Mouse (Mus musculus) limb, embryonic 14.5 days (tissue): ENCODE measurements at regions not wholly inside any gene's neighbourhood (a gene's known extent, or its start where the extent isn't known, plus 50 kb on each side); places are given as distances from the start of the nearest gene placed in this dataset.

Experiments used
- ATAC-seq: fragments of 200-750 bp; cut with Nextera tagmentation; 2 replicates; pipeline ENCODE4 v1.8.0; 2017; ENCODE audit warnings: low read depth, moderate number of reproducible peaks, moderate TSS enrichment; ENCODE audit not compliant: low FRiP score
- DNase-seq: peaks from one replicate; pipeline ENCODE4 v3.0.0-alpha.2; 2015; ENCODE audit warnings: low spot score
- H3K27ac ChIP-seq: fragments of 300-500 bp; sonication (generic); replicated peaks from 2 replicates; pipeline ENCODE4 v1.5.1; 2014; ENCODE audit warnings: low read depth, mild to moderate bottlenecking, low read length, moderate library complexity, mixed read lengths
- H3K27me3 ChIP-seq: fragments of 300-500 bp; sonication (generic); 2 replicates; pipeline ENCODE4 v1.6.1; 2014; ENCODE audit warnings: low read length, mixed read lengths; ENCODE audit not compliant: control insufficient read depth, insufficient read depth
- H3K36me3 ChIP-seq: fragments of 300-500 bp; sonication (generic); 2 replicates; pipeline ENCODE4 v1.6.1; 2014; ENCODE audit warnings: mild to moderate bottlenecking, low read length, moderate library complexity, mixed read lengths; ENCODE audit not compliant: control insufficient read depth, insufficient read depth
- H3K4me1 ChIP-seq: fragments of 300-500 bp; sonication (generic); 2 replicates; pipeline ENCODE4 v1.6.1; 2014; ENCODE audit warnings: antibody characterized with exemption, low read length, mixed read lengths; ENCODE audit not compliant: control insufficient read depth, insufficient read depth
- H3K4me2 ChIP-seq: fragments of 300-500 bp; sonication (generic); replicated peaks from 2 replicates; pipeline ENCODE4 v1.6.1; 2014; ENCODE audit warnings: low read depth, mild to moderate bottlenecking, low read length, moderate library complexity; ENCODE audit not compliant: severe bottlenecking
- H3K4me3 ChIP-seq: fragments of 300-500 bp; sonication (generic); replicated peaks from 2 replicates; pipeline ENCODE4 v1.5.1; 2014; ENCODE audit warnings: low read length
- H3K9ac ChIP-seq: fragments of 300-500 bp; sonication (generic); 2 replicates; pipeline ENCODE4 v1.6.1; 2014; ENCODE audit warnings: mild to moderate bottlenecking, low read depth, low read length, moderate library complexity; ENCODE audit not compliant: severe bottlenecking
- H3K9me3 ChIP-seq: fragments of 300-500 bp; sonication (generic); 2 replicates; pipeline ENCODE4 v1.6.1; 2016; ENCODE audit warnings: low read length; ENCODE audit not compliant: control insufficient read depth
- POLR2A ChIP-seq: fragments of 200-500 bp; IDR thresholded peaks from 2 replicates; pipeline ENCODE4 v1.8.0; 2012; ENCODE audit warnings: inconsistent platforms, mild to moderate bottlenecking, moderate library complexity, borderline replicate concordance; ENCODE audit not compliant: insufficient read depth, insufficient read length; ENCODE audit errors: extremely low read depth
- WGBS: fragments of 180-500 bp; shearing (Covaris S2); extraction: QIAGEN DNeasy Blood & Tissue Kit; methylation state at CpG from one replicate; pipeline ENCODE4 v1.1.7; 2014; 5-methylcytosine and 5-hydroxymethylcytosine counted together

DNA sequence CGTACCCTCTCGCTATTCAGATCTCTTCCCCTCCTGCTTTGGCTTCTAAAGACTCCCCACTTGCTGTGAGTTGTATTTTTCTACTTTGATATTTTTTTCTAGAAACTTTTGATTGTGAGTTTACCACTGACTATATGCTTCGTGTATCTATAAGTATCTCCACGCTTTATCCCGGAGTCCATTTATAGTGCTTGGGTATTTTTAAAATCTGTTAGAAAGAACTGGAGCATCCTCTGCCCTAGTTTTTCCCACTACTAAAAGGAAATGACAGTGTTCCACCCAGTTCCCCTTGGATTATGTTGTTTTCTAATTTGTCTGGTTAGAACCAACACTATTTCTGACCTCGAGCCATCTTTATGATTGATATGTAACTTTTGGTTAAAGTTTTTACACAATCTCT is 142.7 kb upstream of the Ctso start:
- Histone ChIP-seq H3K9ac (no peak overlapping the region), H3K36me3 (no peaks in the 10 kb centered on the region), H3K4me3 (no peak overlapping the region), H3K4me2 (no peak overlapping the region), H3K4me1 (no peaks in the 10 kb centered on the region), H3K27ac (no peak overlapping the region), H3K9me3 (no peaks in the 10 kb centered on the region), H3K27me3 (no peaks in the 10 kb centered on the region)
- no peak for TF ChIP-seq POLR2A
- ATAC-seq: no peak
- no peak for DNase-seq
- WGBS: 91% methylated on average over 6 of the region's 6 CpGs

- DNase-seq (no peak), ATAC-seq (no peak)
- no peak overlapping the region for H3K4me3 ChIP-seq
- no peak for TF ChIP-seq POLR2A
- no peak overlapping the region for H3K9ac ChIP-seq
- H3K27ac ChIP-seq: no peak overlapping the region
- no peaks in the 10 kb centered on the region for H3K27me3 ChIP-seq
- no peaks in the 10 kb centered on the region for H3K9me3 ChIP-seq
- 46% methylated on average over 2 of the region's 2 CpGs for WGBS
- no peaks in the 10 kb centered on the region for H3K36me3 ChIP-seq
- peaks cover 11% of the 10 kb centered on the region; the same call in 1 of the 2 replicates for H3K4me1 ChIP-seq
- no peak overlapping the region for H3K4me2 ChIP-seq
Measured at GRCm38 (mm10) chr3:81802096-81802495, 130.3 kb upstream of the Ctso start.

GRCm38 (mm10) chr3:81805745-81806144 is 126.7 kb upstream of the Ctso start:
- no peak for DNase-seq
- H3K27me3 ChIP-seq: no peaks in the 10 kb centered on the region
- H3K36me3 ChIP-seq: no peaks in the 10 kb centered on the region
- no peak overlapping the region for H3K4me3 ChIP-seq
- TF ChIP-seq POLR2A: no peak
- WGBS: 25% methylated on average over 4 of the region's 4 CpGs
- no peaks in the 10 kb centered on the region for H3K9me3 ChIP-seq
- peak; percentile 57 for ATAC-seq
- no peak overlapping the region for H3K9ac ChIP-seq
- H3K4me2 ChIP-seq: no peak overlapping the region
- H3K27ac ChIP-seq: no peak overlapping the region
- peaks cover 11% of the 10 kb centered on the region; the same call in 1 of the 2 replicates for H3K4me1 ChIP-seq

DNA sequence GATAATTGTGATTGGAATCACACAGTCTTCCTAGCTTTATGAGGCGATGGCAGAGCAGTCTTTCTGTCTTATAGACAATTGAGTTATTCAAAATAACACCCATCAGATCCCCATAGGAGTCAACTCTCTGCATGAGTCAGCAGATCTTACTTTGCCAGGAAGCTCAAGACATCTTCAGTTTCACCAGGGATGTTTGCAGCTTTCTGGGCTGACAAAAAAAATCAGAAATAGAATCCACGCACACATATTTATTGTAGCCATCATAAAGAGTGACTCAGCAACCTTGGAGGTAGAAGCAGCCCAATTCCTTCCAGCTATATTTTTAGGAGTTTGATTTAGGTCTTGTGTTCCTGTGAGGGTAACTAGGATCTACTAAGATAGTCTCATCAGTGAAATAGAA is 122.8 kb upstream of the Ctso start:
- DNase-seq (no peak), ATAC-seq (no peak)
- Histone ChIP-seq H3K9ac (no peak overlapping the region), H3K4me3 (no peak overlapping the region), H3K27me3 (no peaks in the 10 kb centered on the region), H3K4me1 (peaks cover 11% of the 10 kb centered on the region; the same call in 1 of the 2 replicates), H3K9me3 (no peaks in the 10 kb centered on the region), H3K4me2 (no peak overlapping the region), H3K27ac (no peak overlapping the region), H3K36me3 (no peaks in the 10 kb centered on the region)
- 76% methylated on average over 2 of the region's 2 CpGs for WGBS
- no peak for TF ChIP-seq POLR2A

DNA sequence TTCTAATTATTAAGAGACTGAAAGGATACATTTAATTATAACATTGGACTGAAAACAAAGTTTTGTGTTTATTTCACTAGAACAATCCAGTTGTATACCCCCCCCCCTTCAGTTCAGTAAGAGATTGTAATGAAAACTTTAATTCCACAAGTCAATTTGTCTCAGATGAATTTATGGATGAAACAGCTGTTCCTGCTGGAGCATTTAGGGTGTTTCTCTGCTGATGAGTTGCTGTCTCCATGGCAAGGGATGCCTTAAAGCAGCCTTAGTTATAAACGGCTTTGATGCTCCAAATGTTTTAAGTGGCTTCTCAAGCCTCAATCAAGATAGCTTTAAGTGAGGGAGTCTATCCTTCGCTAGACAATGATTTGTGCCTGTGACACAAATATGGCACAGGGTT is 112.1 kb upstream of the Ctso start:
- TF ChIP-seq POLR2A: no peak
- Histone ChIP-seq H3K4me3 (no peak overlapping the region), H3K36me3 (no peaks in the 10 kb centered on the region), H3K9me3 (no peaks in the 10 kb centered on the region), H3K4me2 (no peak overlapping the region), H3K9ac (no peak overlapping the region), H3K27me3 (no peaks in the 10 kb centered on the region), H3K27ac (no peak overlapping the region), H3K4me1 (no peaks in the 10 kb centered on the region)
- WGBS: 54% methylated on average over 2 of the region's 2 CpGs
- ATAC-seq: no peak
- no peak for DNase-seq

- H3K4me3 ChIP-seq: no peak overlapping the region
- no peaks in the 10 kb centered on the region for H3K36me3 ChIP-seq
- no peaks in the 10 kb centered on the region for H3K27me3 ChIP-seq
- ATAC-seq (no peak), DNase-seq (no peak)
- WGBS: 100% methylated on average over 2 of the region's 2 CpGs
- no peaks in the 10 kb centered on the region for H3K9me3 ChIP-seq
- no peak overlapping the region for H3K9ac ChIP-seq
- H3K4me2 ChIP-seq: no peak overlapping the region
- no peak overlapping the region for H3K27ac ChIP-seq
- TF ChIP-seq POLR2A: no peak
- H3K4me1 ChIP-seq: no peaks in the 10 kb centered on the region
Measured at GRCm38 (mm10) chr3:81829525-81829924, 102.9 kb upstream of the Ctso start.
